Mouse (Mus musculus): ENCODE data around the gene Whrn. TPM values are rescaled to one million over a fixed set of nuclear protein-coding genes. Genes with fewer than 3 reads are reported as not detected.

The Whrn gene
- total RNA-seq, 1 experiment from 2014 or later: 21.5 TPM

GRCm38 (mm10) chr4:63368577-63368976, 127.2 kb downstream of the Whrn start:
- ATAC-seq (ENCODE audit: extremely low read depth, insufficient number of reproducible peaks, low FRiP score, poor library complexity, severe bottlenecking): peak; percentile 73

Other genes starting within 250 kb of the Whrn start
- not detected in 2 replicates for gene Orm1, start 151.4 kb downstream of the Whrn start, total RNA-seq (2017)
- gene Orm3, start 139.8 kb downstream of the Whrn start, total RNA-seq (2017): 0.86 TPM in 1 of 2 replicates, not detected in the other
- gene Orm2, start 133.5 kb downstream of the Whrn start, total RNA-seq (2017): not detected in 2 replicates
- 186 and 189 TPM in 2 replicates for gene Akna, start 92.6 kb downstream of the Whrn start, total RNA-seq (2017)
- 150 and 174 TPM in 2 replicates for gene Atp6v1g1, start 48.8 kb upstream of the Whrn start, total RNA-seq (2017)
- 23.6 and 25.5 TPM in 2 replicates for gene Tmem268, start 62.8 kb upstream of the Whrn start, total RNA-seq (2017)
- gene Gm11213, start 109.3 kb upstream of the Whrn start, total RNA-seq (2017): not detected in 2 replicates
- gene Tex48, start 126.4 kb upstream of the Whrn start, total RNA-seq (2017): not detected in 2 replicates
- gene Gm11214, start 167.4 kb upstream of the Whrn start, total RNA-seq (2017): not detected in 2 replicates
- gene Tnfsf15, start 249.1 kb upstream of the Whrn start, total RNA-seq (2017): not detected in 2 replicates

All from neutrophil, adult 5-6 weeks (primary cell).